Mouse (Mus musculus) liver, embryonic 15.5 days (tissue): ENCODE measurements around the gene Lrguk. TPM values are rescaled to one million over a fixed set of nuclear protein-coding genes. Genes with fewer than 3 reads are reported as not detected.

Source experiments
- ATAC-seq: fragments of 200-750 bp; cut with Nextera tagmentation; 2 replicates; pipeline ENCODE4 v1.8.0; 2017; ENCODE audit warnings: moderate number of reproducible peaks, mild to moderate bottlenecking, moderate library complexity; ENCODE audit not compliant: insufficient read depth
- H3K27ac ChIP-seq: fragments of 300-500 bp; sonication (generic); replicated peaks from 2 replicates; pipeline ENCODE4 v1.5.1; 2015; ENCODE audit warnings: mild to moderate bottlenecking, inconsistent platforms
- H3K27me3 ChIP-seq: fragments of 300-500 bp; sonication (generic); 2 replicates; pipeline ENCODE4 v1.6.1; 2015; ENCODE audit warnings: mild to moderate bottlenecking, inconsistent platforms
- H3K36me3 ChIP-seq: fragments of 300-500 bp; sonication (generic); replicated peaks from 2 replicates; pipeline ENCODE4 v1.6.1; 2015; ENCODE audit warnings: moderate library complexity, mild to moderate bottlenecking, inconsistent platforms
- H3K4me1 ChIP-seq: fragments of 300-500 bp; sonication (generic); replicated peaks from 2 replicates; pipeline ENCODE4 v1.6.1; 2015; ENCODE audit warnings: inconsistent platforms
- H3K4me2 ChIP-seq: fragments of 300-500 bp; sonication (generic); 2 replicates; pipeline ENCODE4 v1.6.1; 2015; ENCODE audit warnings: moderate library complexity, mild to moderate bottlenecking, inconsistent platforms
- H3K4me3 ChIP-seq: fragments of 300-500 bp; sonication (generic); replicated peaks from 2 replicates; pipeline ENCODE4 v1.5.1; 2015; ENCODE audit warnings: mild to moderate bottlenecking, inconsistent platforms
- H3K9ac ChIP-seq: fragments of 300-500 bp; sonication (generic); 2 replicates; pipeline ENCODE4 v1.6.1; 2015; ENCODE audit warnings: moderate library complexity, mild to moderate bottlenecking, inconsistent platforms
- H3K9me3 ChIP-seq: fragments of 300-500 bp; sonication (generic); replicated peaks from 2 replicates; pipeline ENCODE4 v1.6.1; 2016; ENCODE audit warnings: inconsistent platforms
- WGBS: fragments of 180-500 bp; shearing (Covaris S2); methylation state at CpG from one replicate; pipeline ENCODE4 v1.1.7; 2015; ENCODE audit warnings: mixed read lengths; ENCODE audit not compliant: insufficient replicate concordance; 5-methylcytosine and 5-hydroxymethylcytosine counted together
- polyA plus RNA-seq: library from polyadenylated mRNA; unstranded; fragments of >200 nt; fragmentation: Nextera tagmentation; extraction: Ambion mirVana; gene quantifications from 2 replicates; pipeline ENCODE4 v1.2.1, GENCODE M21; 2015

Lrguk gene
- polyA plus RNA-seq, 1 experiment from 2014 or later, result 0.09 TPM

- Histone ChIP-seq H3K36me3 (no peaks in the 10 kb centered on the region), H3K27me3 (no peaks in the 10 kb centered on the region), H3K9ac (no peak overlapping the region), H3K4me1 (peaks cover 21% of the 10 kb centered on the region), H3K4me3 (no peak overlapping the region), H3K4me2 (no peak overlapping the region), H3K9me3 (no peaks in the 10 kb centered on the region), H3K27ac (no peak overlapping the region)
- no peak for ATAC-seq
- WGBS, result 19% methylated on average over 3 of the region's 3 CpGs
These were observed 152.7 kb downstream of the Lrguk start for GRCm38 (mm10) chr6:34181961-34182360.

GRCm38 (mm10) chr6:34183326-34183725, 154.1 kb downstream of the Lrguk start:
- ATAC-seq, result no peak
- no peaks in the 10 kb centered on the region for H3K36me3 ChIP-seq
- no peak overlapping the region for H3K9ac ChIP-seq
- H3K9me3 ChIP-seq, result no peaks in the 10 kb centered on the region
- WGBS, result 58% methylated on average over 3 of the region's 3 CpGs
- no peaks in the 10 kb centered on the region for H3K27me3 ChIP-seq
- H3K27ac ChIP-seq, result no peak overlapping the region
- no peak overlapping the region for H3K4me2 ChIP-seq
- peaks cover 11% of the 10 kb centered on the region for H3K4me1 ChIP-seq
- no peak overlapping the region for H3K4me3 ChIP-seq

Other genes starting within 250 kb of the Lrguk start
- gene Slc35b4, start 147.7 kb downstream of the Lrguk start, polyA plus RNA-seq, result 19.5 and 21.4 TPM in 2 replicates